Mouse (Mus musculus) intestine, embryonic 14.5 days (tissue): ENCODE results near the gene Cnnm3. TPM values are rescaled to one million over a fixed set of nuclear protein-coding genes. Genes with fewer than 3 reads are reported as not detected.

Experiments used
- ATAC-seq: fragments of 200-750 bp; cut with Nextera tagmentation; replicated peaks from 2 replicates; pipeline ENCODE4 v1.8.0; 2017; ENCODE audit warnings: low read depth, moderate number of reproducible peaks, moderate TSS enrichment, moderate library complexity; ENCODE audit not compliant: low FRiP score, low TSS enrichment
- DNase-seq: peaks from one replicate; pipeline ENCODE4 v3.0.0-alpha.2; 2018; ENCODE audit warnings: low spot score
- H3K27ac ChIP-seq: fragments of 300-500 bp; sonication (generic); 2 replicates; pipeline ENCODE4 v1.5.1; 2014; ENCODE audit warnings: low read depth, mild to moderate bottlenecking, control low read depth
- H3K27me3 ChIP-seq: fragments of 300-500 bp; sonication (generic); replicated peaks from 2 replicates; pipeline ENCODE4 v1.6.1; 2014; ENCODE audit warnings: low read length, control low read depth; ENCODE audit not compliant: control insufficient read depth, insufficient read depth
- H3K36me3 ChIP-seq: fragments of 300-500 bp; sonication (generic); 2 replicates; pipeline ENCODE4 v1.6.1; 2014; ENCODE audit warnings: low read length, control low read depth; ENCODE audit not compliant: control insufficient read depth, insufficient read depth
- H3K4me1 ChIP-seq: fragments of 300-500 bp; sonication (generic); replicated peaks from 2 replicates; pipeline ENCODE4 v1.6.1; 2014; ENCODE audit warnings: low read length, control low read depth, mixed read lengths; ENCODE audit not compliant: control insufficient read depth, insufficient read depth
- H3K4me2 ChIP-seq: fragments of 300-500 bp; sonication (generic); 2 replicates; pipeline ENCODE4 v1.6.1; 2014; ENCODE audit warnings: low read length
- H3K4me3 ChIP-seq: fragments of 300-500 bp; sonication (generic); 2 replicates; pipeline ENCODE4 v1.5.1; 2014; ENCODE audit warnings: low read depth, low read length, control low read depth, mixed read lengths
- H3K9ac ChIP-seq: fragments of 300-500 bp; sonication (generic); 2 replicates; pipeline ENCODE4 v1.6.1; 2014; ENCODE audit warnings: mild to moderate bottlenecking, low read length
- H3K9me3 ChIP-seq: fragments of 300-500 bp; sonication (generic); 2 replicates; pipeline ENCODE4 v1.6.1; 2016; ENCODE audit warnings: low read length, control low read depth; ENCODE audit not compliant: control insufficient read depth
- WGBS: fragments of 180-500 bp; shearing (Covaris S2); extraction: QIAGEN DNeasy Blood & Tissue Kit; methylation state at CpG from one replicate; pipeline ENCODE4 v1.1.7; 2014; 5-methylcytosine and 5-hydroxymethylcytosine counted together
- polyA plus RNA-seq: library from polyadenylated mRNA; unstranded; fragments of >200 nt; fragmentation: Nextera tagmentation; extraction: Ambion mirVana; gene quantifications from 2 replicates; pipeline ENCODE4 v1.2.1, GENCODE M21; 2014

Gene Cnnm3
- polyA plus RNA-seq, 1 experiment from 2014 or later = 5.4 TPM

DNA sequence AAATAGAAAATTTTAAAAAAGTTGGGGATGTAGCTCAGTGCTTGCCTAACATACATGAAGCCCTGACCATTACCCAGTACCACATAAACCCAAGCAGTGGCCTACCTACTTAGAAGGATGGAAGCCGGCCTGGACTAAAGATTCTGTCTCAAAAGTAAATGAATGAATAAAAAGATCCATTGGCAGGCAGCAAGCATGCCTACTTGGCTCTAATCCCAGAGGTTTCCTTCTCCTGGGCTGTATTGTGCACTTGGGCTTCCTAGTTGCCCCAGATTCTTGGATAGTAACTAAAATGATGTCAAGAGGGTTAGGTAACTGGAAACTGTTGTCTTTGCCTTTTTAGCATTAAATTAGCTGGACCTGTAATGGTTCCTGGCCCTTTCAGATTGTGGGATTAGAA, 1.6 kb downstream of the Cnnm3 start:
- WGBS = 3% methylated on average over 1 of the region's 1 CpGs
- no peak for ATAC-seq
- peak overlapping the region; percentile 91 for H3K4me2 ChIP-seq
- peaks cover 14% of the 10 kb centered on the region for H3K4me1 ChIP-seq
- H3K9me3 ChIP-seq = no peaks in the 10 kb centered on the region
- peaks cover 3% of the 10 kb centered on the region for H3K36me3 ChIP-seq
- peak overlapping the region; percentile 96 for H3K4me3 ChIP-seq
- H3K27me3 ChIP-seq = no peaks in the 10 kb centered on the region
- DNase-seq = no peak
- no peak overlapping the region for H3K27ac ChIP-seq
- H3K9ac ChIP-seq = peak overlapping the region; percentile 74

DNA sequence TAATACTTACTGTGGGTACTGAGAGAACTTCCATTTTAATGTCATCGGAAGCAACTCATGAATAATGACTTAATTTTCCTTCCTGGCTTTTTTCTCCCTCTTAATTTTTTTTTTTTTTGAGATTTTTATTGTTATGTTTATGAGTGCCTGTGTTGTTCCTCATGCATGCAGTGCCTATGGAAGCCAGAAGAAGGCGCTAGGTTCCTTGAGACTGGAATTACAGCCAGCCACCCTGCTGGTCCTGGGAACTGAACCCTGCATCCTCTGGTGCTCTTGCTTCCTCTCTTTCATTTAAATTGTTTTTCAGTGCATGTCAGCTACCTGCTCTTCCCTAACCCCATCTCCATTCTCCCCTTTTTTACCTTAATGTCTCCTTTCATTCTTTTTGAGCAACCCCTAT, 2.1 kb downstream of the Cnnm3 start:
- H3K4me1 ChIP-seq = peaks cover 14% of the 10 kb centered on the region
- ATAC-seq = no peak
- H3K36me3 ChIP-seq = peaks cover 5% of the 10 kb centered on the region
- H3K27me3 ChIP-seq = no peaks in the 10 kb centered on the region
- WGBS = 54% methylated on average over 2 of the region's 2 CpGs
- H3K27ac ChIP-seq = no peak overlapping the region
- H3K4me3 ChIP-seq = peak overlapping the region; percentile 96
- no peak for DNase-seq
- H3K9me3 ChIP-seq = no peaks in the 10 kb centered on the region
- no peak overlapping the region for H3K9ac ChIP-seq
- H3K4me2 ChIP-seq = peak overlapping the region; percentile 91

DNA sequence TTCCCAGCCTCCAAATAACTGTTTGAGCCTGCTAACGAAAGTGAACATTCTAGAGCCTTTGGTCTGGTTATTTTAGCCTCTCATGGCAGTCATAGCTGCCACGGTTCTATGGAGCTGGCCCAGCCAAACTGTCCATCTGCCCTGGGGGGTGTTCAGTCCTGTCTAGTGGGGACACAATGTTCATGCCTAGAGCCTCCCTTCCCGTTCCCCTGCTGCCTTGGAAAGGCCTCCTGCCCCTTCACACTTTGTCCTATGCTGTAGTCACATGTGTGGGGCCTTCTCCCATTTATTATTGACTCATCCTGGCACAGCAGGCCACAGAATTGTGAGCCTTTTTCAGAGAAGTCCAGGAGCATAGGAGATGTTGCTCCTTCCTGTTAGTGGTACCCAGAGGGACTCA, 6.6 kb downstream of the Cnnm3 start:
- Histone ChIP-seq H3K27ac (no peak overlapping the region), H3K4me1 (peaks cover 17% of the 10 kb centered on the region), H3K9me3 (no peaks in the 10 kb centered on the region), H3K9ac (no peak overlapping the region), H3K36me3 (peaks cover 48% of the 10 kb centered on the region), H3K4me2 (no peak overlapping the region), H3K4me3 (no peak overlapping the region), H3K27me3 (no peaks in the 10 kb centered on the region)
- ATAC-seq (no peak), DNase-seq (no peak)
- 85% methylated on average over 3 of the region's 3 CpGs for WGBS

GRCm38 (mm10) chr1:36519626-36520025, 8.0 kb downstream of the Cnnm3 start:
- no peak overlapping the region for H3K27ac ChIP-seq
- H3K36me3 ChIP-seq = peaks cover 56% of the 10 kb centered on the region
- peaks cover 13% of the 10 kb centered on the region for H3K4me1 ChIP-seq
- no peaks in the 10 kb centered on the region for H3K9me3 ChIP-seq
- 67% methylated on average over 11 of the region's 11 CpGs for WGBS
- no peak overlapping the region for H3K4me2 ChIP-seq
- H3K9ac ChIP-seq = no peak overlapping the region
- no peaks in the 10 kb centered on the region for H3K27me3 ChIP-seq
- DNase-seq (no peak), ATAC-seq (no peak)
- H3K4me3 ChIP-seq = no peak overlapping the region

DNA sequence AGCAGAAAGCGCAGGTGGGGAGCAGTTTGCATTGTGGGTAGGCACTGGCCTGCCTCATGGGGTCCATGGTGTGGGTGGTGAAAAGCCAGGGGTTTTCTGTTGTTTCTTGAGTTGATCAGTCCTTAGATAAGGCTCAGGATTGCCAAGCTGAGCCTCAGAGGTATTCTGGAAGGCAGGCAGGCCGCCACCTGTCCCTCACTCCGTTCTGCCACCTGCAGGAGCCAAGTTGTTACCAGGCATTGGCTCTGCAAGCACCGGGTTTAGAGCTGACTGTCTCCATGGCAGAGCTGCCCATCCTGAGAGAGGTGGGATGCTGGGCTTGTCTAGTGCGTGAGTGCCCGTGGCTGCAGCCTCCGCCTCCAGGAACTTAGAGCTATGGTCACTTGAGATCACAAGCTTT, 10.5 kb downstream of the Cnnm3 start:
- Histone ChIP-seq H3K4me2 (no peak overlapping the region), H3K27ac (no peak overlapping the region), H3K4me1 (peaks cover 10% of the 10 kb centered on the region; the same call in 1 of the 2 replicates), H3K36me3 (peaks cover 78% of the 10 kb centered on the region), H3K27me3 (no peaks in the 10 kb centered on the region), H3K9ac (no peak overlapping the region), H3K4me3 (no peak overlapping the region), H3K9me3 (no peaks in the 10 kb centered on the region)
- DNase-seq = no peak
- 89% methylated on average over 7 of the region's 7 CpGs for WGBS
- ATAC-seq = no peak

DNA sequence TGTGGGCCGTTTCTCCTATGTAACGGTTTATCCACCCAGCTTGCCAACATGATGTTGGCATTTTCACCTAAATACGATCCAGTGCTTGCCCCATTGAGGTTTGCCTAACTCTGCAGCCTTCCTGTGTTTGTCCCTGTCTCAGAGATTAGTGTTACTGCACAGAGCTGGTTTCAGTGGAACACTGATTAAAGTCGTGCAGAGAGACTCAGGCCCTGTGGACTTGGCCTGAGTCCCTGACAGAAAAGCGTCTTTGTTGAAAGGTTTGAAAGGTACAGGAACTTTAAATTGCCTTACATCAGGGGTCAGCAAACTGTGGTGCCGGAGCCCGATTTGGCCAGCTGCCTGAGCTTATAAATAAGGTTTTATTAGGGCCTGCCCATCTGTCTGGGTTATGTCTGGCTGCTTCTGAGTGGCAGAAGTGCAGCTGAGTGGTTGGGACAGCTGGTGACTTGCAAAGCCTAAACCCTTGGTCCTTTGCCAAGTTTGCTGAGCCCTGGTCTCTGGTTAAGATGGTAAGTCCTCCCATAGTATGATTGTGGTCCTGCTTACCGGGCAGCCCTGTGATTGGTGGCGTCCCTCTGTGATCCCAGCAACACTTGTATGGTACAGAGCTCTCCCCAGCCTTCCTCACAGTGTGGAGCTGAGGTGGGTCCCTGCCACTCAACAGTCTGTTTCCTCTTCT, 11.8 kb downstream of the Cnnm3 start:
- no peak overlapping the region for H3K9ac ChIP-seq
- 50% methylated on average over 9 of the region's 9 CpGs for WGBS
- ATAC-seq (peak; percentile 58), DNase-seq (no peak)
- H3K27ac ChIP-seq = no peak overlapping the region; the same call in 1 of the 2 replicates
- no peaks in the 10 kb centered on the region for H3K9me3 ChIP-seq
- no peaks in the 10 kb centered on the region for H3K27me3 ChIP-seq
- peaks cover 10% of the 10 kb centered on the region; the same call in 1 of the 2 replicates for H3K4me1 ChIP-seq
- H3K36me3 ChIP-seq = peaks cover 79% of the 10 kb centered on the region
- no peak overlapping the region for H3K4me3 ChIP-seq
- no peak overlapping the region for H3K4me2 ChIP-seq

GRCm38 (mm10) chr1:36524058-36524457, 12.4 kb downstream of the Cnnm3 start:
- H3K36me3 ChIP-seq = peaks cover 73% of the 10 kb centered on the region
- H3K27me3 ChIP-seq = no peaks in the 10 kb centered on the region
- no peak overlapping the region; the same call in 1 of the 2 replicates for H3K27ac ChIP-seq
- 33% methylated on average over 5 of the region's 5 CpGs for WGBS
- ATAC-seq = peak; percentile 34
- H3K4me3 ChIP-seq = no peak overlapping the region
- H3K4me2 ChIP-seq = no peak overlapping the region
- no peak overlapping the region for H3K9ac ChIP-seq
- DNase-seq = no peak
- H3K9me3 ChIP-seq = no peaks in the 10 kb centered on the region
- H3K4me1 ChIP-seq = peaks cover 10% of the 10 kb centered on the region; the same call in 1 of the 2 replicates

DNA sequence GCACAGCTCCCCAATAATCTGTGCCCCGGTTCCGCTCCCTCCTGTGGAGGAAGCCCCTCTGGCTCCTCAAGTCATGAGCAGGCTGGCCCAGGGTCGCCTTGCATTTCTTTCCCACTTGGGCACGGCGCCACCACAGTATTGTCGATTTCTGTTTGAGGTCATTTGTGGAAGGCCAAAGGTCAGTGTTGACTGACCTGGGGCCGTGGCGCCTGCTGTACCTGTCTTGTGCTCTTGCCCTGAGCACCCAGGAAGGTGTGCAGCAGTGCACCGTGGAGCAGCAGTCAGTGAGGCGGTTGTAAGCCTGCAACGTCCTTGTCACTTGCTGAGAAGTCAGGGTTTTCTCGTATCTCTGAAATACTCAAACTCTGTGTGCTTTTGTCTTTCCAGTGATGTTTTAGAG, 14.1 kb downstream of the Cnnm3 start:
- peaks cover 56% of the 10 kb centered on the region for H3K36me3 ChIP-seq
- DNase-seq (no peak), ATAC-seq (no peak)
- H3K27me3 ChIP-seq = no peaks in the 10 kb centered on the region
- no peak overlapping the region for H3K4me3 ChIP-seq
- H3K9ac ChIP-seq = no peak overlapping the region
- peaks cover 10% of the 10 kb centered on the region; the same call in 1 of the 2 replicates for H3K4me1 ChIP-seq
- no peak overlapping the region for H3K4me2 ChIP-seq
- WGBS = 89% methylated on average over 12 of the region's 12 CpGs
- H3K9me3 ChIP-seq = no peaks in the 10 kb centered on the region
- no peak overlapping the region for H3K27ac ChIP-seq

DNA sequence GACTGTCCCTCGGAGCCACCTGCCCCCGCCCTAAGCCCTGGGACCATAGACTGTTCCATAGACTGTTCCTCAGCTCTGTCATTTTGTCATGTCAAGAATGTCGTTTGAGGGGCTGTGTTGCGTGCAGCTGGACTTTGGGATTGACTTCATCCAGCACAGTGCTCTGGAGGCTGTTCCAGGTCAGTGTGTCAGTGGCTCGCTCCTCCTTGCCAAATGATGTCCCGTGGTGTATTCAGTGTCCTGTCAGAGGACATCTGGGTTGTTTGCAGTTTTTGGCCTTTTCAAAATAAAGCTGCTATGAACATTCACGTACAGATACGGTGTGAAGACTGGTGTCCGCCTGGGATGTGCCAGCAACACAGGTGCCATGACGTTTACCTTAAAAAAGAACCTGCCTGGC, 15.2 kb downstream of the Cnnm3 start:
- DNase-seq (no peak), ATAC-seq (no peak)
- Histone ChIP-seq H3K9me3 (no peaks in the 10 kb centered on the region), H3K36me3 (peaks cover 50% of the 10 kb centered on the region), H3K4me1 (peaks cover 10% of the 10 kb centered on the region; the same call in 1 of the 2 replicates), H3K4me3 (no peak overlapping the region), H3K27ac (no peak overlapping the region), H3K9ac (no peak overlapping the region), H3K27me3 (no peaks in the 10 kb centered on the region), H3K4me2 (no peak overlapping the region)
- 94% methylated on average over 10 of the region's 10 CpGs for WGBS
